Mouse (Mus musculus) bone marrow macrophage, adult 2 months (primary cell): ENCODE measurements at regions not wholly inside any gene's neighbourhood (a gene's known extent, or its start where the extent isn't known, plus 50 kb on each side); places are given as distances from the start of the nearest gene placed in this dataset.

Experiments
- H3K27ac ChIP-seq: 2 replicates; pipeline ENCODE4 v1.5.1; 2012; ENCODE audit warnings: low read depth, low read length; ENCODE audit not compliant: insufficient read depth
- H3K4me1 ChIP-seq: 2 replicates; pipeline ENCODE4 v1.6.1; 2012; ENCODE audit warnings: low read length; ENCODE audit not compliant: control insufficient read depth, insufficient read depth
- H3K4me3 ChIP-seq: 2 replicates; pipeline ENCODE4 v1.5.1; 2012; ENCODE audit warnings: mild to moderate bottlenecking, low read length, moderate library complexity; ENCODE audit not compliant: insufficient read depth
- CTCF ChIP-seq: IDR thresholded peaks from 2 replicates; pipeline ENCODE4 v1.5.1; 2012; ENCODE audit warnings: low read depth, mild to moderate bottlenecking, low read length, moderate library complexity
- POLR2A ChIP-seq: IDR thresholded peaks from 2 replicates; pipeline ENCODE4 v1.6.1; 2012; ENCODE audit warnings: mild to moderate bottlenecking, low read depth, low read length, borderline replicate concordance

- H3K4me1 ChIP-seq = no peaks in the 10 kb centered on the region
- TF ChIP-seq CTCF (no peak), POLR2A (no peak)
- no peak overlapping the region for H3K27ac ChIP-seq
- H3K4me3 ChIP-seq = no peak overlapping the region
Observed at GRCm38 (mm10) chr2:103192591-103192990, 110.5 kb downstream of the Ehf start.

GRCm38 (mm10) chr2:103200313-103200712 is 102.8 kb downstream of the Ehf start:
- TF ChIP-seq CTCF (no peak), POLR2A (no peak)
- Histone ChIP-seq H3K4me3 (no peak overlapping the region), H3K27ac (no peak overlapping the region), H3K4me1 (no peaks in the 10 kb centered on the region)

- no peaks in the 10 kb centered on the region for H3K4me1 ChIP-seq
- H3K27ac ChIP-seq = no peak overlapping the region
- TF ChIP-seq CTCF (no peak), POLR2A (no peak)
- no peak overlapping the region for H3K4me3 ChIP-seq
Observed at GRCm38 (mm10) chr2:103205046-103205445, 98.0 kb downstream of the Ehf start.

GRCm38 (mm10) chr2:103208370-103208769 is 94.7 kb downstream of the Ehf start:
- Histone ChIP-seq H3K27ac (no peak overlapping the region), H3K4me3 (no peak overlapping the region), H3K4me1 (no peaks in the 10 kb centered on the region)
- TF ChIP-seq CTCF = no peak
- no peak for TF ChIP-seq POLR2A

- TF ChIP-seq CTCF (no peak), POLR2A (no peak)
- no peak overlapping the region for H3K27ac ChIP-seq
- H3K4me3 ChIP-seq = no peak overlapping the region
- H3K4me1 ChIP-seq = no peaks in the 10 kb centered on the region
Observed at GRCm38 (mm10) chr2:103209056-103209455, 94.0 kb downstream of the Ehf start.

GRCm38 (mm10) chr2:103209512-103209981 is 93.5 kb downstream of the Ehf start:
- TF ChIP-seq POLR2A = no peak
- no peak for TF ChIP-seq CTCF
- Histone ChIP-seq H3K27ac (no peak overlapping the region), H3K4me1 (no peaks in the 10 kb centered on the region), H3K4me3 (no peak overlapping the region)

- H3K4me3 ChIP-seq = no peak overlapping the region
- H3K27ac ChIP-seq = no peak overlapping the region
- TF ChIP-seq POLR2A = no peak
- H3K4me1 ChIP-seq = no peaks in the 10 kb centered on the region
Observed at GRCm38 (mm10) chr2:103211179-103211578, 91.9 kb downstream of the Ehf start.
